Mouse (Mus musculus) CH12.LX (cell line): ENCODE results near the gene Gm19345. TPM values are rescaled to one million over a fixed set of nuclear protein-coding genes. Genes with fewer than 3 reads are reported as not detected.

ENCODE experiments used
- DNase-seq: peaks from one replicate; pipeline ENCODE4 v3.0.0-alpha.2; 2013; ENCODE audit errors: extremely low read depth
- H3K27ac ChIP-seq: 2 replicates; pipeline ENCODE4 v1.5.1; 2012; ENCODE audit warnings: low read depth, mild to moderate bottlenecking, control low read depth, moderate library complexity; ENCODE audit not compliant: insufficient read depth
- H3K27me3 ChIP-seq: replicated peaks from 2 replicates; pipeline ENCODE3; 2012; ENCODE audit warnings: inconsistent platforms
- H3K36me3 ChIP-seq, 2 experiments: replicated peaks in 1 of 2; 2 replicates each; pipeline versions ENCODE3 to v1.6.1; 2012; ENCODE audit warnings: inconsistent platforms in 1 of 2, low read length in 1 of 2, mild to moderate bottlenecking in 1 of 2, mixed read lengths in 1 of 2, moderate library complexity in 1 of 2; ENCODE audit not compliant: control insufficient read depth in 1 of 2, insufficient read depth in 1 of 2
- H3K4me1 ChIP-seq, 2 experiments: 2 replicates each; pipeline ENCODE4 v1.6.1; 2012; ENCODE audit warnings: inconsistent platforms in 1 of 2, moderate library complexity in 1 of 2; ENCODE audit not compliant: insufficient read depth in 2 of 2, control insufficient read depth in 1 of 2
- H3K4me2 ChIP-seq: 2 replicates; pipeline ENCODE4 v1.6.1; 2012; ENCODE audit warnings: low read depth, mild to moderate bottlenecking, control low read depth; ENCODE audit not compliant: poor library complexity, insufficient read depth, severe bottlenecking
- H3K4me3 ChIP-seq, 3 experiments: fragments of 150-350 bp in 1 of 3; sonication (generic) in 1 of 3; replicated peaks in 1 of 3; 2 replicates each; pipeline versions ENCODE3 to v1.5.1; 2011 to 2012; ENCODE audit warnings: low read depth in 2 of 3, low read length in 2 of 3, mild to moderate bottlenecking in 2 of 3, moderate library complexity in 2 of 3, control low read depth in 1 of 3, improper control_type of control experiment in 1 of 3, inconsistent platforms in 1 of 3, mixed read lengths in 1 of 3; ENCODE audit not compliant: poor library complexity in 1 of 3
- H3K79me2 ChIP-seq: replicated peaks from 2 replicates; pipeline ENCODE4 v1.6.1; 2012; ENCODE audit warnings: mild to moderate bottlenecking, moderate library complexity; ENCODE audit not compliant: control insufficient read depth, poor library complexity, insufficient read depth, severe bottlenecking; ENCODE audit errors: extremely low read depth
- H3K9ac ChIP-seq: 2 replicates; pipeline ENCODE4 v1.6.1; 2012; ENCODE audit warnings: low read depth, mild to moderate bottlenecking, control low read depth, moderate library complexity; ENCODE audit not compliant: insufficient read depth
- H3K9me3 ChIP-seq: replicated peaks from 2 replicates; pipeline ENCODE3; 2012; ENCODE audit warnings: low read length, inconsistent platforms, mixed read lengths
- BHLHE40 ChIP-seq: IDR thresholded peaks from 2 replicates; pipeline ENCODE4 v1.6.1; 2011; ENCODE audit warnings: mild to moderate bottlenecking, low read depth, low read length, improper control_type of control experiment
- ELF1 ChIP-seq: IDR thresholded peaks from 2 replicates; pipeline ENCODE4 v1.6.1; 2014; ENCODE audit warnings: low read depth, mild to moderate bottlenecking, inconsistent platforms, low read length, improper control_type of control experiment
- ETS1 ChIP-seq: conservative IDR thresholded peaks from 2 replicates; pipeline ENCODE4 v1.6.1; 2012; ENCODE audit warnings: low read depth, mild to moderate bottlenecking, inconsistent platforms, low read length, improper control_type of control experiment, moderate library complexity
- IRF4 ChIP-seq: IDR thresholded peaks from 2 replicates; pipeline ENCODE4 v1.6.1; 2014; ENCODE audit warnings: low read depth, mild to moderate bottlenecking, inconsistent platforms, low read length, improper control_type of control experiment
- JUND ChIP-seq: conservative IDR thresholded peaks from 2 replicates; pipeline ENCODE4 v1.6.1; 2011; ENCODE audit warnings: low read depth, low read length, improper control_type of control experiment
- MAX ChIP-seq: IDR thresholded peaks from 2 replicates; pipeline ENCODE4 v1.6.1; 2011; ENCODE audit warnings: low read length, improper control_type of control experiment
- MAZ ChIP-seq: IDR thresholded peaks from 2 replicates; pipeline ENCODE4 v1.6.1; 2012; ENCODE audit warnings: low read depth, mild to moderate bottlenecking, inconsistent platforms, low read length, improper control_type of control experiment, moderate library complexity
- MEF2A ChIP-seq: IDR thresholded peaks from 2 replicates; pipeline ENCODE4 v1.6.1; 2014; ENCODE audit warnings: low read depth, mild to moderate bottlenecking, inconsistent platforms, low read length, improper control_type of control experiment, borderline replicate concordance
- MXI1 ChIP-seq: IDR thresholded peaks from 2 replicates; pipeline ENCODE4 v1.6.1; 2011; ENCODE audit warnings: mild to moderate bottlenecking, low read depth, low read length, improper control_type of control experiment
- NELFE ChIP-seq: IDR thresholded peaks from 2 replicates; pipeline ENCODE4 v1.6.1; 2011; ENCODE audit warnings: low read depth, low read length, improper control_type of control experiment
- POLR2A ChIP-seq: IDR thresholded peaks from 2 replicates; pipeline ENCODE4 v1.6.1; 2011; ENCODE audit warnings: low read depth, mild to moderate bottlenecking, improper control_type of control experiment, low read length
- SIN3A ChIP-seq: IDR thresholded peaks from 2 replicates; pipeline ENCODE4 v1.6.1; 2012; ENCODE audit warnings: low read length, improper control_type of control experiment, inconsistent platforms
- TBP ChIP-seq: conservative IDR thresholded peaks from 2 replicates; pipeline ENCODE4 v1.6.1; 2011; ENCODE audit warnings: low read depth, low read length, improper control_type of control experiment
- TCF12 ChIP-seq: IDR thresholded peaks from 2 replicates; pipeline ENCODE4 v1.6.1; 2014; ENCODE audit warnings: low read depth, mild to moderate bottlenecking, inconsistent platforms, low read length, improper control_type of control experiment
- UBTF ChIP-seq: IDR thresholded peaks from 2 replicates; pipeline ENCODE4 v1.6.1; 2012; ENCODE audit warnings: low read depth, mild to moderate bottlenecking, inconsistent platforms, low read length, improper control_type of control experiment, moderate library complexity
- USF2 ChIP-seq: conservative IDR thresholded peaks from 2 replicates; pipeline ENCODE4 v1.6.1; 2011; ENCODE audit warnings: low read depth, low read length, improper control_type of control experiment
- dilution Hi-C: fragments of 300-500 bp; cut with MboI; formaldehyde crosslinking; loops from 2 replicates; pipeline ENCODE4 v1.14.3; 2020; ENCODE audit warnings: low sequenced_read_pairs; ENCODE audit not compliant: extremely low pct_unique_long_range_greater_than_20kb, extremely low pct_ligation_motif_present
- in situ Hi-C: fragments of 300-500 bp; cut with MboI; formaldehyde crosslinking; loops from 3 replicates; pipeline ENCODE4 v1.14.3; 2019; ENCODE audit warnings: low sequenced_read_pairs, low pct_ligation_motif_present, low pct_unique_long_range_greater_than_20kb, mixed read lengths
- polyA plus RNA-seq: library from polyadenylated mRNA; unstranded; fragments of >175 nt; gene quantifications from 2 replicates; pipeline ENCODE4 v1.2.1, GENCODE M21; 2012; ENCODE audit warnings: low read depth; ENCODE audit not compliant: insufficient read length
- total RNA-seq, 2 experiments: library from RNA; depleted of rRNA; stranded (reverse); fragments of 300-350 nt in 1 of 2; fragments of >200 nt in 1 of 2; gene quantifications; 2 replicates each; pipeline ENCODE4 v1.2.3; 2012 to 2014

Gene Gm19345
- total and polyA plus RNA-seq, 3 experiments, result 0.59 to 4.1 TPM; not detected in 1

DNA sequence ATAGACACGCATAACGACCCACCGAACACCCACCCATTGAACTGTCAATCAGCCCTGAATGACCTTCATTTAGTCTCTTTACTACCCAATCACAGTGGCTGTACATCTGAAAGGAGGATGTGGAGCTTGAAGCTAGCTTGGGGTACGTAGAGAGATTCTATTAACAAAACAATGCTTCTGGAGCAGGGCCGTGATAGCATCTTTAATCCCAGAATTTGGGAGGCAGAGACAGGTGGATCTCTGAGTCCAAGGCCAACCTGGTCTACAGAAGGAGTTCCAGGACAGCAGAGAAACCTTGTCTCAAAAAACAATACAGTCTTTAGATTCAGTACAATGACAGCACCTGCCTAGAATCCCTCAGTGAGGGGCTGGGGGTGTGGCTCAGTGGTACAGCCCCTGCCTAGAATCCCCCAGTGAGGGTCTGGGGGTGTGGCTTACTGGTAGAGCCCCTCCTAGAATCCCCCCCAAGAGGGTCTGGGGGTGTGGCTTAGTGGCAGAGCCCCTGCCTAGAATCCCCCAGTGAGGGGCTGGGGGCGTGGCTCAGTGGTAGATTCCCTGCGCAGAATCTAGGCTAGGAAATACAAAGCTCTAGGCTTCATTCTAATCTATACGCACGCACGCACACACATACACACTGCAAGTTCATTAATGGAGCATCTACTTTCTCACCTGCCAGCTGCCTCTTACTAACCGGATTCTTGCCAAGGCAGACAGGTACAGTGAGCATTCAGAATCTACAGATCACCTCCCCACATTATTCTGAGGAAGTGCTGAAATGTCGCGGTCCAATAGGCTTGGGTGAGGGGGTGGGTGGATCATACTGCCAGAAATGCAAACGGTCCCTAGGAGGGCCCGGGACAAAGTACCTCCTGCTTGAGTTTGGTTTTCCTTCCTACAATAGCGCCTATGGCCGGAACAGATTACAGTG lies 36.2 kb upstream of the Gm19345 start:
- peak overlapping the region; percentile 48 to 64 (median 53) for H3K4me3 ChIP-seq
- H3K9me3 ChIP-seq, result peaks cover 2% of the 10 kb centered on the region
- H3K27ac ChIP-seq, result peak overlapping the region; percentile 90
- dilution Hi-C loops (no loop called here), in situ Hi-C loops (no loop called here)
- no peak for DNase-seq
- TF ChIP-seq BHLHE40 (0 out of 2 replicates have a peak, but pooled peaks have one; percentile 4), NELFE (no peak), TBP (0 out of 2 replicates have a peak, but pooled peaks have one; percentile 12), USF2 (no peak), MAX (no peak), ELF1 (no peak)
- H3K4me1 ChIP-seq, result peaks cover 43 to 68% of the 10 kb centered on the region in 2 experiments
- H3K9ac ChIP-seq, result peak overlapping the region; percentile 54
- H3K27me3 ChIP-seq, result no peaks in the 10 kb centered on the region
- H3K36me3 ChIP-seq, result peaks cover 54 to 73% of the 10 kb centered on the region in 2 experiments
- peaks cover 22% of the 10 kb centered on the region for H3K79me2 ChIP-seq
- peak overlapping the region; percentile 64 for H3K4me2 ChIP-seq

DNA sequence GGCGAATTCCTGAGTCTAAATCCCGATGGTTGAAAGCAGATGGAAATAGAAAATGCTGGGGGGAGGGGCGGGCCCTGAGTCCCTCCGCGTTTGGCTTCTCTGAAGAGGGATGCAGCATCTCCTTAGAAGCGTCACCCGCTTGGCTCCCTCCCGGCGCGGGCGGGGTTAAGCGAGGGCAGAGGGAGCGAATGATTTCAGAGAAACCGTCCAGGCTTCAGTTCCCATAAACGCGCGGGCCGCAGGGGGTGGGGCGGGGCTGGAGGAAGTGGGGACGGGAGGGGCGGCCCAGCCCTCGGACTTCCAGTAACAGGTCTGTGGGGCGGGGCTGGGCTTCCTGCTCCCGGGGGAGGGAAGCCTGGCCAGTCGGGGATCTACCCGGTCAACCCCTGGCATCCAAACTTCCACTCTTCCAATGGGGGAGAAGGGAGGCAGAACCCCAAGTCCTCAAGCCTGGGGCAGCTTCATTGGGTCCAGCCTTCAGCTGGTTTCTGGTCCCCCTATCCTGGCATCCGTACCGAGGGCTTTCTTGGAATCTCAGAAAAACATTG lies 35.5 kb upstream of the Gm19345 start:
- H3K79me2 ChIP-seq, result peaks cover 29% of the 10 kb centered on the region
- H3K27me3 ChIP-seq, result no peaks in the 10 kb centered on the region
- in situ Hi-C loops (no loop called here), dilution Hi-C loops (no loop called here)
- peak overlapping the region; percentile 90 for H3K27ac ChIP-seq
- H3K9me3 ChIP-seq, result peaks cover 5% of the 10 kb centered on the region
- peak overlapping the region; percentile 51 to 64 (median 63) for H3K4me3 ChIP-seq
- H3K4me1 ChIP-seq, result peaks cover 43 to 71% of the 10 kb centered on the region in 2 experiments
- DNase-seq, result peak; percentile 88
- peaks cover 46 to 71% of the 10 kb centered on the region in 2 experiments for H3K36me3 ChIP-seq
- H3K4me2 ChIP-seq, result peak overlapping the region; percentile 64
- peak overlapping the region; percentile 71 for H3K9ac ChIP-seq
- TF ChIP-seq ETS1 (peak; percentile 56), BHLHE40 (0 out of 2 replicates have a peak, but pooled peaks have one; percentile 2), SIN3A (peak; percentile 22), USF2 (no peak), JUND (no peak), TBP (0 out of 2 replicates have a peak, but pooled peaks have one; percentile 9), MAZ (peak; percentile 90), POLR2A (peak; percentile 62), TCF12 (peak; percentile 58; the same call in 1 of the 2 replicates), MEF2A (peak; percentile 75), IRF4 (peak; percentile 51; the same call in 1 of the 2 replicates), UBTF (peak; percentile 71; the same call in 1 of the 2 replicates), MXI1 (no peak)
